Mouse (Mus musculus) frontal cortex, postnatal 10 days (tissue): ENCODE measurements at regions not wholly inside any gene's neighbourhood (a gene's known extent, or its start where the extent isn't known, plus 50 kb on each side); places are given as distances from the start of the nearest gene placed in this dataset.

Source experiments
- DNase-seq, 2 experiments: peaks; one replicate each; pipeline ENCODE4 v3.0.0; 2022; ENCODE audit warnings: low spot score in 2 of 2, mixed read lengths in 1 of 2

GRCm38 (mm10) chr8:6813816-6814215 is 1708.7 kb upstream of the Slc10a2 start:
- no peak for DNase-seq

- DNase-seq = no peak
Measured at GRCm38 (mm10) chr8:6807116-6807515, 1702.0 kb upstream of the Slc10a2 start.

GRCm38 (mm10) chr8:6803199-6803598 is 1698.0 kb upstream of the Slc10a2 start:
- no peak for DNase-seq

GRCm38 (mm10) chr8:6801076-6801475 is 1695.9 kb upstream of the Slc10a2 start:
- DNase-seq = no peak

- DNase-seq = no peak
Measured at GRCm38 (mm10) chr8:6789096-6789495, 1683.9 kb upstream of the Slc10a2 start.

- no peak for DNase-seq
Measured at GRCm38 (mm10) chr8:6780983-6781382, 1675.8 kb upstream of the Slc10a2 start.

- DNase-seq = no peak
Measured at GRCm38 (mm10) chr8:6775103-6775502, 1670.0 kb upstream of the Slc10a2 start.

- DNase-seq = no peak
Measured at GRCm38 (mm10) chr8:6729571-6729970, 1624.4 kb upstream of the Slc10a2 start.

- DNase-seq = no peak
Measured at GRCm38 (mm10) chr8:6708886-6709449, 1603.8 kb upstream of the Slc10a2 start.

GRCm38 (mm10) chr8:6688595-6688994 is 1583.4 kb upstream of the Slc10a2 start:
- DNase-seq = no peak

- no peak for DNase-seq
Measured at GRCm38 (mm10) chr8:6658860-6659259, 1553.7 kb upstream of the Slc10a2 start.

- no peak for DNase-seq
Measured at GRCm38 (mm10) chr8:6657451-6657990, 1552.4 kb upstream of the Slc10a2 start.

- no peak for DNase-seq
Measured at GRCm38 (mm10) chr8:6652180-6652579, 1547.0 kb upstream of the Slc10a2 start.

GRCm38 (mm10) chr8:6648083-6648482 is 1542.9 kb upstream of the Slc10a2 start:
- no peak for DNase-seq

- DNase-seq = no peak
Measured at GRCm38 (mm10) chr8:6645287-6645957, 1540.3 kb upstream of the Slc10a2 start.

GRCm38 (mm10) chr8:6644396-6644795 is 1539.2 kb upstream of the Slc10a2 start:
- no peak for DNase-seq

- DNase-seq = no peak
Measured at GRCm38 (mm10) chr8:6627009-6627557, 1521.9 kb upstream of the Slc10a2 start.

- DNase-seq = no peak
Measured at GRCm38 (mm10) chr8:6608891-6609290, 1503.7 kb upstream of the Slc10a2 start.

- peak in 1 of 2 experiments; percentile 10 for DNase-seq
Measured at GRCm38 (mm10) chr8:6606854-6607535, 1501.8 kb upstream of the Slc10a2 start.

GRCm38 (mm10) chr8:6604232-6604804 is 1499.2 kb upstream of the Slc10a2 start:
- DNase-seq = peak in 1 of 2 experiments; percentile 15

- no peak for DNase-seq
Measured at GRCm38 (mm10) chr8:6590146-6590545, 1485.0 kb upstream of the Slc10a2 start.
